Mouse (Mus musculus) lung, postnatal 4 days (tissue): Measurements from ENCODE around the gene Zfp384.

Experiments used
- DNase-seq, 2 experiments: peaks; one replicate each; pipeline ENCODE4 v3.0.0; 2021

The Zfp384 gene

DNA sequence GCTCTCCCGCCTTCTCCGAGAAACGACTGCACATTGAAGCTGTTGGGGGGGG, at the start of gene Zfp384:
Gene Zfp384 (plus strand): TSS at position 17 of the 52 bp plus-strand sequence.
- DNase-seq = no peak

DNA sequence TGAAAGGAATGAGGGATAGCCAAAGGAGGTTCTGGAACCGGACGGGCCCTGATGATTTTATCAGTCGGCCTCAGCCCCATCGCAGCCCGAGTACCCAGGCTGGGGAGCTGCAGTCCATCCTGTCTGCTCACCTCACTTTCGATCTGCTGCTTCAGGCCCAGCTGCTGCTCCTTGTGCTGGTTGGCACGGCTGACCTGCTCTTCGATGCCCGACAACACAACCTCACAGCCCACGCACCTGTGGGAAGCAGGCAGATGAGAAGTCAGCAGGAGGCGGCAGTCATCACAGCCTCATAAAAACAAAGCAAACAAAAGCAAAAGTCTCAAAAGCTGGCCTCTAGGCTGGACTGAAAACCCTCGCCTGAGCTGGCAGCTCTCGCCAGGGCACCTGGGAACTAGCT, 49.0 kb upstream of the Zfp384 start:
- no peak for DNase-seq

DNA sequence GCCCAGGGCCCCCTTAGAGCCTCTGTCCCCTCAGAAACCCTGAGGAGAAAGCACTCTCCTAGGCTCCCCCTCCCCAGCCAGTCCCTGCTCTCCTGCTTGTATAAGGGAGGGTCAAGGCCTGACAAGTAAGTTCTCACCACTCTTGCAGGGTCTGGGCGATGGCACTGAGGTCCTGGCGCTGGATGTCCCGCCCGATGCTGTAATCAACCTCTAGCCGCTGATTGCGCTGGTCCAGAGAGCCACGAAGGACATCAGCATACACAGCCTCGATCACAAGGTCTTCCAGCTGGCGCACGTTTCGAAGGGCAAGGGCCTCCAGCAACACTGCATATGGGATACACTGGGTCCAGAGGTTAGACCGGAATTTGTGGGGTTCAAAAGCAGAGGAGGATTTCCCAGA, 47.9 kb upstream of the Zfp384 start:
- no peak for DNase-seq

DNA sequence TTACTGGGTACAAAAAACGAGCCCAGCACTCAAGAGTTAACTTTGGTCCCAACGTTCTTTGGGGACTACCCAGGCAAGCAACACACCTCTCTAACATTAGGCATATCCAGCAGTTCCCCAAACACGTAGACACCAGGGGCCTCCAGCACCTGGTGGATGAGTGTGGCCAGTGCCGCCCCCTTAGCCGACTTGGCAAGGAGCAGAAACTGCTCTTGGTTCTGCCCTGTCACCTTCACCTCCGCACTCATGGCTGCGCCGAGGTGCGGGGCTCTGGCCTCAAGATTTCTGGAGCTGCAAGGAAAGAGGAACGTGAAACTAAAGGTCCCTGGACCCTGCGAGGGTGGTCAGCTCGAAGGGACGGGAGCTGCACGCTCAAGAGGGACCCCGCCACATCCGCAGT, 44.3 kb upstream of the Zfp384 start:
- no peak for DNase-seq

DNA sequence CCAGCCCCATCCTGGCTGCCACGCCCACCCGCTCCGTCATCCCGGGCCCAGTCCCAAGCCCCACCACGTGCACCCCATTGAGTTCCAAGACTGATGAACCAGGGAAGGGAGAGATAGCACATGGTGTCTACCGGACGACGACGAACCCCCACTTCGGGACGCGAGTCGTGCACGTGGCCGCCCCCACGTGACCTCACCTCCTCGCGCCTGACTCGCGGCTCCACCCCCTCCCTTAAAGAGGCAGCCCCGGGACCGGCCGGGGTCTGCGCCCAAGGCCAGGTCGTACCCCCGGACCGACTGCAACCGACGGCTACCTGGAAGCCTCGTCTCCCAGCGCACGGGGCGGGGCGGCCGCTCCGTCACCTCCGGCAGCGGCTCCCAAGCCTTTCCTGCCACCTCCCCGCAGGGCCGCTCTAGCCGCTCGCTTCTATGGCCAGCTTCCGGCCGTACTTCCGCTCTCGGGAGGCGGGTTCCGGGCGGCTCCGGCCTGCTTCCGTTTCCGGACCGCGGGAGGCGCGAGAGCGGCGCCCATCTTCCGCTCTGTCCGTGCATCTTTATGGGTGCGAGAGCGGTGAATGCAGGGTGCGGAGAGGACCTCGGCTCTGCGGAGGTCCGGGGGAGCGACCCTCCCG, 43.7 kb upstream of the Zfp384 start, which contains the start of gene Cops7a:
Gene Cops7a (minus strand): TSS at position 451 of the 632 bp plus-strand sequence.
- peak; percentile 97 for DNase-seq

DNA sequence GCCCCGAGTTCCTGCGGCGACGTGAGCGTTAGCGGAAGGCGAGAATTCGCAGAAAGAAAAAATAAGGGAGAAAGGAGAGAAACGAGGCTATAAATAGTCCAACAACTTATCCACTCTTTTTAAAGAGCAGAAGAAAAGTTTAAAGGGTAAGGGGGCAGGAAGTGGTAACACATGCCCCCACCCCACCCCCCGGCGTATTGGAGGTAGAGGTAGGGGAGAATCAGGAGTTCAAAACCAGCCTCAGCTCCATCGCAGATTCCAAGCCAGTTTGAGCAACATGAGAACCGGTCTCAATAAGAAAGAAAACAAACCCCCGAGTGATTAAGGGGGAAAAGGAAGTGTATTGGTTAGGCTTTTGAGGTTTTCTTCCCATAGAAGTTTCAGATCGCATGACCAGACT, 43.2 kb upstream of the Zfp384 start:
- DNase-seq = no peak

DNA sequence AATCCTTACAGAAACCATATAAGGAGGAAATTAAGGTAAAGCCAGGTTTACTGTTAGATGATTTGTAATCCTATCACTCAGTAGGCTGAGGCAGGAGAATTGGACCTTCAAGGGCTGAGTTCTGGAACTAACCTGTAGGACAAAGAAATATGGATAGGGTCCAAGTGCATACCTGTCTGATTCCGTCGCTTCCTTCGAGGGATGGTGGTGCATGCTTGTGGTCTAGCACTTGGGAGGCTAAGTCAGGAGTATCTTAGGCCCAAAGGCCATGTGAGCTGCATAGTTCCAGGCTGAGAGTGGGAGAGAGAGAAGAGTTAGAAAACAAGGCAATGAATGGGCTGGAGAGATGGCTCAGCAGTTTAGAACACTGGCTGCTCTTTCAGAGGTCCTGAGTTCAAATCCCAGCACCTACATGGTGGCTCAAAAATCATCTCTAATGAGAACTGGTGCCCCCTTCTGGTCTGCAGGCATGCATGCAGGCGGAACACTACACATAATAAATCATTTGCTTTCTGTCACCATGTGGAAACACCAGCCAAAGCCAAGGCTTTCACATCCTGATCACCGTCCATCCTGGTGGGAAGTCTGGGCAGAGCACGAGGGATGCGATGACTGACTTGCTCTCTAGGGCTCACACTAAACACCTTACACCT, 42.4 kb upstream of the Zfp384 start:
- DNase-seq = no peak

DNA sequence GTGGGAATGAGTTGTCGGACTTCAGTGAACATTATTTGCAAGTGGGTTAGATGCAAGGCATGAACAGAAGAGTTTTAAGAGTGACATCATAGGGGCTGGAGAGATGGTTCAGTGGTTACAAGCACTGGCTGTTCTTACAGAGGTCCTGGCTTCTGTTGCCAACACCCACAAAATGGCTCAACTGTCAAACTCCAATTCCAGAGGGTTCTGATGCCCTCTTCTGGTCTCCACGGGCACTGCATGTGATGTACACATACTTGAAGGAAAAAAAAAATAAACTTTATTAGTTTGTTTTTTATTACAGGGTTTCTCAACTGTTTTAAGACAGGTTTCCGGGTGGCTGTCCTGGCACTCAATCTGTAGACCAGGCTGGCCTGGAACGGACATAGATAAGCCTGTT, 41.2 kb upstream of the Zfp384 start:
- peak; percentile 36 to 59 for DNase-seq

DNA sequence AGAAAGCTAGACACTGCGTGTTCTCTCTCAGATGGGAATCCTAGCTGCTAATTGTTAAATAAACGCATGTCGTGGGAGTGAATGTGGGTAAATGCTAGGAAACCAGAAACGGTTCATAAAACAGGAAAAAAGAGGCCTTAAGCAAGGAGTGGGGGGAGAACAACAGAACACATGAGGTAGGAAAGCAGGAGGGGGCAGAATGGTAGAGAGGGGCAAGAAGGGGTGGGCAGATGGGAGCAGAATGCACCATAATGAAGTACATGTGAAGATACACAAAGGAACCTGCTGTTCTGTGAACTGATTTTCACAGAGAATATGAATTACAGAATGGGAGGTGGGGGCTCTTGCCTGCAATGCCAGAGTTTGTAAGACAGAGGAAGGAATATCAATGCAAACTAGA, 16.7 kb upstream of the Zfp384 start:
- DNase-seq = no peak

DNA sequence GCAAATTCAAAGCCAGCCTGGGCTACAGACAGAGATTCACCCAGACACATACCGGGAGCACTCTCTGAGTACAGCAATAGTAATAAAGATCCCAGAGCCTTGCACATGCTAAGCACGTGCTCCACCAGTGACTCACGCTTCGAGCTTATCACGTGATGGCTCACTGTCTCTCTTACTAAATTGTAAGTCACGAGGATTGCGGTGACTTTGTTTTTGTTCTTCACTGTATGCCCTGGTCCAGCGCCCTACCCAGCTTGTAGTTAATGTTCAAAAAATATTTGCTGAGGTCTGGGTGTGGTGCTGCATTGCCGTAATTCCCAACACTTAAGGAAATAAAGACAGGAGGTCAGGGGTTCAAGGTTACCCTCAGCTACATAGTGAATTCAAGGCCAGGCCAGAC, 15.6 kb upstream of the Zfp384 start:
- no peak for DNase-seq

DNA sequence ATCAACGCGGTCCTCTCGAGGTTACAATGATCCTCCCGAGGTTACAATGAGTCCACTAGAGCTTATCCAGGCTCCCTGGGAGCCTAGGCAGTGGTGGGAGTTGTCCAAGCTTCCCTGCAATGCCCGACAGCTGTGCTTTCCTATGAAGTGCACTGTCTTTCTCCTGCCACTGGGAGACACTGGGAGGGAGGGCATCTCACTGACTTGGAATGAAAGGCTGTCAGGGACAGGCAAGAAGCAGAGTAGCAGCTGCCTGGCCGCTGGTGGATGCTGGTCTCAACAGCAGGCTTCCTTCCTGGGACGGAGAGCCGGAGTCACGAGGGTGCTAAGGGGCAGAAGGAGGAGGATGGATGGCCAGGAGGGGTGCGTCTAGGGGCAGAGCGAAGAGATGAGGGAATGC, 15.1 kb upstream of the Zfp384 start:
- peak in 1 of 2 experiments; percentile 53 for DNase-seq

DNA sequence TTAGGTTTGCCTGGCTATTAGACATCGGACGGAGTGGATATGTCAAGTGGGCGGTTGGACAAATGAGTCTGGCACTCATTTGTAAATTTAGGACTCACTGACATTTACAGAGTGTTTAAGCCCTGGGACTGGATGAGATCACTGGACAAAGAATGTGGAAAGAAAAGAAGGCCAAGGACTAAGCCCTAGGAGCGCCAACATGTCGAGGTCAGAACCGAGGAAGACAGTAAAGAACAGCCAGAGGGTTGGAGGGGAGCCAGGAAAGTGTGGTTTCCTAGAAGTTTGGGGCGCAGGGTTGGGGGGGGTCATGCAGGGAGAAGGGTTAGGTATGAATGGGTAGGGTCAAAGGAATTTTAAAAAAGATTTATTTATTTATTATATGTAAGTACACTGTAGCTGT, 13.7 kb upstream of the Zfp384 start:
- DNase-seq = no peak

DNA sequence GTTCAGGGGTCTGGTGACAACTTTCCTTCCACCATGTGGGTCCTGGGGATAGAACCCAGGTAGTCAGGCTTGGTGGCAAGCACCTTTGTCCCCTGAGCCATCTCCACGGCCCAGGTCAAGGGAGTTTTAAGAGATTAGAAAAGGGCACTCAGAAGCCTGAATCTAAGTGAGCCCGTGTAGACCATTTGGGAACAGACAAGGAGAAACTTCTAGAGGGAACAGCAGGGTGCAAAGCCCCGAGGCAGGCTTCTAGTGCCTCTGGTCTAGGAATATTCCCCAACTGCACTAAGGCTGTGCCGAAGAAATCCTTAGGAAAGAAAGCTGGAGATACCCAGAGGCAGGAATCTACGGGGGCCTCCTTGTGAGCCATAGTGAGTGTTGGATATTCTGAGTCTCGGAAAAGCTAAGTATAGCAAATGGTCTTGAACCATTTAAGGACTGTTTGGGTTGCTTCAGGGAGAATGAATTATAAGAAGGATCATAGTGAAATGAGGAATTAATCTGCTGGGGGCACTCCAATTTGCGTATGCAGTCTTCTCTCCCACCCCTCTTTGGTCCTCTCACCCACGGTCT, 13.0 kb upstream of the Zfp384 start:
- DNase-seq = no peak

DNA sequence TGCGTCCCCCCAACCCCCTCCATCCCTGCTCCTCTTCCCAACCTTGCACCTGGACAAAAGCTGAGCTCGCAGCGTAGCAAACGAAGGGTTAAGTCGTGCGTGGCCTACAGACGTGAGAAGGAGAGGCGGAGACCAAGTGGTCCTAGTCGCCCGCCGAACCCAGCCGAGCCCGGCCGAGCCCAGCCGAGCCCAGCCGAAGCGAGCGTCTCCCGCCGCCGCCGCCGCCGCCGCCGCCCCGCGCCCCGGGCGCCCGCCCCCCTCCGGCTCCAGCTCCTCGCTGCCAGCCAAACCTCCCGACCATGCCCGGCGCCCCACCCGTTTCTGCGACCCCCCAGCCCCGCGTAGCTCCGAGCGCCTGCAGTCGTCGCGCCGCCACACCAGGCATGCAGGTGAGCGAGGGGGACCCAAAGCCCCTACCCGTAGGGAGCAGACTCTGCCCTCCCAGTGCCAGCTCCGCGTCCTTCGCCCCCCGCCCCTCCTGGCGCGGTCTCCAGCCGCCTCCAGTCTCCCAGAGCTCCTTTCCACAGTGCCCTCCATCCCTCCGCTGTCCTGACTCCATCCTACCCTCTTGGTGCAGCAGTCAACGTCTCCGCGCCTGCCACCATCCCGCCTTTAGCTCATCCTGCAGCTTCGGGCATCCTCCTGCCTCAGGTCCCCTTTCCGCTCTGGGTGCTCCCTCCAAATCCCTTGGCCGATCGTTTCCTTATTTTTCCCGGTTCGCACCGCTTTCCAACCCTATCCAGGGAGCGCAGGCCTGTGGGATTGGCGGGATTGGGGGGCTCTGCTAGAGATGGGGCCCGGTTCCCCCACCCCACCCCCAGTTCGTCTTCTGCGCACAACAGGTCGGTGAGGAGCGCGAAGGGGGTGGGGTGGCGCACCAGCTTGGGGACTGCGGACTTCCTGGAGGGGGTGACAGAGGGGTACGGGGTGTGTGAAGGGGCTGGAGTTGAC, 12.1 kb upstream of the Zfp384 start, which contains the start of gene Pianp:
Gene Pianp (plus strand): TSS at position 144 of the 951 bp plus-strand sequence.
- DNase-seq = peak; percentile 80 to 85

DNA sequence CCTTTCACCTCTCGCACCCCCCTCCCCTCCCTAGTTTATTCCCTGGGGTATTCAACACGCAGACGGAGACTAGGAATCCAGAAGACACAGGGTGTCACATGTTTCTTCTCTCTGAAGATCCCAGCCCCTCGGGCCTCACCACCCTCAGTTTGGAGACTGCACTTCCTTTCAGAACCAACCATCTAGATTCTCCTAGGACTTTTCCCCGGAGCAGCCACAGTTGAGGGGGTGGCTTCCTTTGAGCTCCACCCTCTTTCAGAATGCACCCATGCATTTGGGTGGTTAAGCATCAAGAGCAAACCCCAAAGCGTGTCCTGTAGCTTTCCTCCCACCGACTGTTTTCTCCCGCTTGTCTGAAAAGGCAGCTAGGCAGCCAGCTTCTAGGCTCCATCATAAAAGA, 10.9 kb upstream of the Zfp384 start:
- no peak for DNase-seq

DNA sequence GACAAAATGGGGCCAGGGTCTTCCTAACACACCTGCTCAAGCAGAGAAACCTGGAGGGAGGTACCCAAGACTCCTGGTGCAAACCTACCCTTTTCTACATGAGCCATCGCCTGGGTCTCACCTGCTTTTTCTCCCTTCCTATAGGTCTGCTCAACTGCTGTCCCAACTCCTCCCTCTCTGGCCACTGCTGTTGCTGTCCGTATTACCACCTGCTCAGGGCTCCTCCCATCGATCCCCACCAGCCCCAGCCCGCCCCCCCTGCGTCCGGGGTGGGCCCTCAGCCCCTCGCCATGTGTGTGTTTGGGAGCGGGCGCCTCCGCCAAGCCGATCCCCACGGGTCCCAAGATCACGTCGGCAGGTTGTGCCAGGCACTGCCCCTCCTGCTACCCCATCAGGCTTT, 9.9 kb upstream of the Zfp384 start:
- DNase-seq = no peak

DNA sequence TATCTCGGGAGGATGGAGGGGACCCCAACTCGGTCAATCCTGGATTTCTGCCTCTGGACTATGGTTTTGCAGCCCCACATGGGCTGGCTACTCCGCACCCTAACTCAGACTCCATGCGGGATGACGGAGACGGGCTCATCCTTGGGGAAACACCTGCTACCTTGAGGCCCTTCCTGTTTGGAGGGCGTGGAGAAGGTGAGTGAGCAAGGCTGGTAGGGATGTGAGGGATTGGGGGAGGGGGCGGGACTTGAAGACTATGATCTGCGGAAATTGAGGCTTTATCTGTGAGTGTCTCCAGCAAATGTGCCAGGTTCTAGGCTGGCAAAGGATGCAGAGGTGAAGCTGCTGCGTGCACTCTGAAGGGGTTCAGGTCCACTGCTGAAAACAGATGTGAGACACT, 9.4 kb upstream of the Zfp384 start:
- DNase-seq = no peak

DNA sequence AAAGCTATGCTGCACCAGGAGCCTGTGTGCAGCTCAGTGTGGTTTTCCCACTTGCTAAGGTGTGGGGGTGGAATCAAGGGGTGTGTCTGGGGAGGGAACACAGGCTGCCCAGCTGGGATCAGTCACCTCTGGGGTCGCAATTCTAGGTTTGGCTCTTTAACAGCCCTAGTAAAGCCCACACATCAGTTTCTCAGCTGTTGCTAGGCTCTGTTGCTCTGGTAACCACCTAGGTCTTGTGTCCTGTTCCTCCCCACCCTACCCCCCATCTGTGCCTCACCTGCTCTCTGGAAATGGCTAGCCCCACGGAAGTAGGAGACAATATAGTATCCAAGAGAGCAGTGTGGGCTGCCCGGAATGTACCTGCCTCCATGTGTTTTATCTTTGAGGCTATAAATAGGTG, 5.2 kb upstream of the Zfp384 start:
- no peak for DNase-seq

DNA sequence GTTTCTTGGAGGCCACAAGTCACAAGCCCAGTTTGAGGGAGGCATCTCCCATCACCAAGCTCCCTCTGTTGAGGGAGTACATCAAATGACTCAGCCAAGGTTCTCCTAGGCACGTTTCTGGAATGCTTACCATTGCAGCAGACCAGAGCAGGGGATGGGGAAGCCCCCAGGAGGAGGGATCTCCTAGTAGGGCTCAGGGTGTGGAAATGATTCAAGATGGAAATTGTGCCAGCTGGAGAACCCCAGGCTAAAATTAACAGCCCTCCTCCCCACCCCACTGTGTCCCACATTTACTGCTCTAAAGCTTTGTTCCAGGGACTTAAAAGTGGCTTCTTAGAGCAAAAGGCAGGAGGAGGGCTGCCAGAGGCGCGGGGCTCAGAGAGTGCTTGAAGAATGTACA, 3.9 kb upstream of the Zfp384 start:
- no peak for DNase-seq

DNA sequence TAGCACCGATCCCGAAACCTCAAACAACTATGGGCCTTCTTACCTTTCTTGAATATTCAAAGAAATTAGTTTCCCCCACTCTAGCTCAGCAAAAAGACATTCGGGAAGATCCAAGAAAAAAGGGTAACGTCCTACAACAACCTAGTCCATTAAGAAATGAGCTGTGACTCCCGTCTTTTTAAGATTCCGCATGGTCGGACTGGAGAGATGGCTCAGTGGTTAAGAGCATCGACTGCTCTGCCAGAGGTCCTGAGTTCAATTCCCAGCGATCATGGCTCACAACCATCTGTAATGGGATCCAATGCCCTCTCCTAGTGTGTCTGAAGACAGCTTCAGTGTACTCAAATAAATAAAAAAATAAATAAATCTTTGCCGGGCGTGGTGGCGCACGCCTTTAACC, 885 bp upstream of the Zfp384 start:
- DNase-seq = no peak

DNA sequence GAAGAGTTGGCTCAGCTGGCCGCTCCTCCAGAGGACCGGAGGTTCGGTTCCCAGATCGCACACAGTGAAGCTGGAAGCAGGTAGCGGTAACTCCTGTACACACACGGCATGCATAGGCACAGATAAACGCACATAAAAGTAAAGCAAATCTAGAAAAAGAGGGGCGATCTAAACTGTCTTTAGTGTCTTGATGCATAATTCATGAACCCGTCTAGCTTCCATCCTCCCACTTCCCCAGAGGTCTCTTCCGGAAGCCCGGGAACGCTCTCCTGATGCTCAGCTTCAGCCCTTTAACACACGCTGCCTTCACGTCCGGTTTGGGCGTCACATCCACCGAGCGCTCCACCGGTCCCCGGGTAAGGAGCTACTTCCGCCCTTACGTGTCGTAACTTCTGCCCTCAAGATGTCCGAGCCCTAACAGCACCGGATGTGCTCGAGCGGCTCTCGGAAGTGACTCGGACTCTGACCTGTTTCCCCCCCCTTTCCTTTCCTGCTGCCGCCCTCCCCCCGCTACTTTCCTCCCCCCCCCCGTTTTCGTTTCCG, 288 bp upstream of the Zfp384 start:
- DNase-seq = peak; percentile 98 to 99

DNA sequence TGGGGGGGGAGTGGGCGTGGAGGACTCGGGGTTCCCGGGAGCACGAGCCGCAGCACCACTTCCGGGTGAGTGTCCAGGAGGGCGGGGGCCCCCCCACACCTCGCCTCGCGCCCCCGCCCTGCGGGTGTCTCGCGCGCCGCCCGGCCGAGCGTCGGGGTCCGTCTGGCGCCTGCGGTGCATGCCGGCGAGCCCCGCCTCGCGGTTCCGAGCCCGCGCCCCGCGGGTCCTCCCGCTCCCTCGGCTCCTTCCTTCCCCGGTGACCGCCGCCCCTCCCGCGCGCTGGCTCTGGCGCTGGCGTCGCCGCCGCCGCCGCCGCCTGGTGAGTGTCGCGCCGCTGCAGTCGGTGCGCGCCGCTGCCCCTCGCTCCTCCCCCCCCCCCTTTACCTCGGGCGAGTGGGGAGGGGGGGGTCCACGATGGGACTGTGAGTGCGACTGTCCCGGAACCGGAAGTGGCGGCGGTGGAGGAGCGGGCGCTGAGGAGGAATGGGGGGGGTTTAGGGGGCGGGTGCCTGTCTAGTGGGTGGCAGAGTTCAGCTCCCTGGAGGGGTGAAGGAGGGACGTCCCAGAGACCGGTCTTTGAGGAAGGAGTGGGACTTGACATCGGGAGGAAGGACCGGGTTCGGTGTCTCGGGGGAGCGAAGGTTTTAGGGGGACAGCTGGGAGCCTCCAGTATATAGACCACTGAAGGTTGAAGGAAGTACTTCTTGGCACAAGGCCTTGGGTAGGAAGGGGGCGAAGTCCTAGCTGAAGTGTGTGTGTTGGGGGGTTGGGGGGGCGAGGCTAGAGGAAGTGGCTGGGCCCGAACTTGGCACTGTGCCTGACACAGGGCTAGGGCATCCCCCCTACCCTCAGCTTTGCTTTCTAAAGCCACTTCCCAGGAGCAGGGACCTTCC, 482 bp downstream of the Zfp384 start:
- peak; percentile 87 to 92 for DNase-seq

DNA sequence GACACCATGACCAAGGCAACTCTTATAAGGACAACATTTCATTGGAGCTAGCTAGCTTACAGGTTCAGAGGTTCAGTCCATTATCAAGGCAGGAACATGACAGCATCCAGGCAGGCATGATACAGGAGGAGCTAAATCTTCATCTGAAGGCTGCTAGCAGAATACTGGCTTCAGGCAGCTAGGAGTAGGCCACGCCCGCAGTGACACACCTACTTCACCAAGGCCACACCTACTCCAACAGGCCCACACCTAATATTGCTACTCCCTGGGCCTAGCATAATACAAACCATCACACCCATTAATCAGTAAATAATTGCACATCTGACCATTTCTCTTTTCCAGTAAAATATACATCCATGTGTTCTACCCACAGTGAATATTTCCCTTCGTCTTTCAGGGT, 8.7 kb downstream of the Zfp384 start:
- DNase-seq = no peak
